ENCODE assay signal across 23 mouse cellular contexts in the genomic region with DNA sequence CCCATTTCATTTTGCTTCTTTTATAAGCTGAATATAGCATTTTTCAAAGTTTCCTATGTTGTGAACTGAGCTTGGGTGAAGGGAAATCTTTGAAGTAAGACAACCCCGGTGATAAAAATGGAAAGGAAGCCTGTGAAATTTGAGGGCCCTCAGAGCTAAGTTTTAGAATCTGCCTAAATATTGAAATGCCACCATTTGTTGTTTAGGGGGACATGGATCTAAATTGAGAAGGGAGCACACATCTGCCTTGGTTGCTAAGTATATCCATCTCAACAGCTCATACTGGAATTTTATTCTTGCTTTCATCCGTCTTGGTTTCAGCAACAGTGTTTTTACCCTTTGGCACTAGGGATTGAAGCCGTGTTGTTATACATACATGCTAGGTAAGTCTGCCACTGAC. TPM values are rescaled to one million over a fixed set of nuclear protein-coding genes. Genes with fewer than 3 reads are reported as not detected.
DNase-seq lines count a peak whose midpoint lies in the region; ATAC-seq and TF ChIP-seq lines count a peak whose summit lies in the region.
"Had no signal": no experiment of that assay in that cellular context is flagged by ENCODE, and none has a peak within 500 bp of the region (broad histone marks: within the 10 kb centered on the region; RNA-seq: fewer than 3 reads in every experiment).

No protein-coding gene starts in this region.

- peak; percentile 71 for ATAC-seq in frontal cortex, adult (ENCODE audit: low TSS enrichment)
- ATAC-seq: activated CD4-positive, CD25-positive, alpha-beta regulatory T cell, adult 4 months; CD4-positive, CD25-positive, alpha-beta regulatory T cell, adult 4 months; forebrain, embryonic 13.5 days; forebrain, embryonic 15.5 days; forebrain, postnatal 0 days; Patski had no signal

- H3K4me3 ChIP-seq in layer of hippocampus, adult 2 months: no peak overlapping the region
- H3K4me3 ChIP-seq: embryonic facial prominence, embryonic 10.5 days; embryonic facial prominence, embryonic 12.5 days; forebrain, embryonic 13.5 days; forebrain, embryonic 15.5 days had no signal

- DNase-seq in frontal cortex, postnatal 14 days (ENCODE audit: low spot score in 2 of 2): no peak
- DNase-seq in layer of hippocampus, adult 2 months (ENCODE audit: low spot score in 2 of 2): no peak
- no peak for DNase-seq in layer of hippocampus, postnatal 36 days
- peak; percentile 70 for DNase-seq in brain, adult 2 months (ENCODE audit: low read depth, low spot score)
- DNase-seq in lung, postnatal 36 days: no peak
- DNase-seq: adrenal gland, adult 8-10 months; adrenal gland, postnatal 14 days; adrenal gland, postnatal 36 days; B cell, adult 2 months; cerebellum, adult 11 months; cerebellum, adult 18-20 months; cerebellum, adult 8-10 months; cerebellum, adult 9-11 months; cerebellum, postnatal 25 days; forebrain, postnatal 0 days had no signal

- peak overlapping the region; percentile 62 for H3K27ac ChIP-seq in layer of hippocampus, adult 2 months
- H3K27ac ChIP-seq: embryonic facial prominence, embryonic 10.5 days; embryonic facial prominence, embryonic 12.5 days; forebrain, embryonic 13.5 days; forebrain, embryonic 15.5 days had no signal

- no peak for TF ChIP-seq CTCF in layer of hippocampus, adult 2 months (conservative IDR thresholded peaks at IDR 0.05)

RNA-seq across cellular contexts. Expression of gene Celf1, which starts 45.9 kb away (rescaled TPM):
- 100 to 1,000 TPM; 145 to 147 TPM for total RNA-seq in layer of hippocampus, adult 2 months (2021)
- 100 to 1,000 TPM; 148 to 152 TPM for total RNA-seq in layer of hippocampus, postnatal 36 days (2021)

RNA-seq across cellular contexts. Expression of gene Rapsn, which starts 49.4 kb away (rescaled TPM):
- under 1 TPM in 1 of 2 experiments, not detected in 1; 0.31 TPM for total RNA-seq in layer of hippocampus, adult 2 months (2021)
- under 1 TPM; 0.22 to 0.61 TPM for total RNA-seq in layer of hippocampus, postnatal 36 days (2021)
